Mouse (Mus musculus): ENCODE data around the gene Gkn2.
A peak's percentile ranks its signal among the peaks of the same experiment; 100 is the strongest.

Gkn2 gene

DNA sequence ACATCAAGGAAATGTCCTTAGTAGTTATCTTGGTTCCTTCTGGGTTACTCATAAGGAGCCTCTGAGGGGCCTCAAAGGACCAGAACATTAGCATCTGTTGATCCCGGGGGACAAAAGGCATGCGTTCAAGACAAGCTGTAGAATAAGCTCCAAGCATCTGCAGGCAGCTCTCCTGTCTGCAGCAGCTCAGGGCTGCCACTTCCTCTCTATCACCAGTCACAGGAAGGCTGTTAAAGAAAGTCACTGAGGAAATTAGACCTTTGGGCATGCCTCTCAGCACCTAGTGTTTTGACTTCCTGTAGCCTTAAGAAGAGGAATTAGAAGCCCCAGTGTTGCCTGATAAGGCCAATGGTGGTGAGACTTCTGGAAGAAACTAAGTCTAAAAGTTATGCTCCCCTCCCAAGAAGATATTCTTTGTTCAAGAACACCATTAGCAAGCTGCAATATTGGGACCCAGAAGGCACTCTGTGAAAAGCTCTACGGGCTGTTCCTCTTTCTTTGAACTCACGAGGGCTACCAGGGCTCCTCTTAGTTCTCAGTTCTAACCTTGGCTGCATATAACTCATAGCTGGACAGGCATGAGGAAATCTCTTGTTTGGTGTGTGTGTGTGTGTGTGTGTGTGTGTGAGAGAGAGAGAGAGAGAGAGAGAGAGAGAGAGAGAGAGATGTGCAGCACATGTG, 26.9 kb downstream of the Gkn2 start:
- DNase-seq = no peak

- DNase-seq = no peak
Measured at GRCm38 (mm10) chr6:87401456-87401855, 28.3 kb downstream of the Gkn2 start.

DNA sequence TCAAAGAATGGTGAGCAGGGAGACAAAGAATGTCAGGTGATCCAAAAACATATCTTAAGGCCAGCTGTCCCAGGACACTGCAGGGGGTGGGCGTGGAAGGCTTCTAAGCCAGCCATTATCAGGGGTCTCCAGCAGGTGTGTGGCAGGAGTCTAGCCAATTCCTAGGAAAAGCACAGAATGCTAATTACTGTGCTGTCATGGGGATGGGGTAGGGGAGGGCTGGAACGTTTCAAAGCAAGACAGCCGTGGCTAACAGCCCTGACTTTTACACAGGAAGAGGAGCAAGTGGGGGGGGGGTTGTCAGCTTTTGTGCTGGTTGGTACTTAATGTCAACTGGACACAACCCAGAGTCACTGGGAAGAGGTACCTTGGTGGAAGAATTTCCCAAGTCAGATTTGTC, 38.9 kb downstream of the Gkn2 start:
- DNase-seq = no peak

DNA sequence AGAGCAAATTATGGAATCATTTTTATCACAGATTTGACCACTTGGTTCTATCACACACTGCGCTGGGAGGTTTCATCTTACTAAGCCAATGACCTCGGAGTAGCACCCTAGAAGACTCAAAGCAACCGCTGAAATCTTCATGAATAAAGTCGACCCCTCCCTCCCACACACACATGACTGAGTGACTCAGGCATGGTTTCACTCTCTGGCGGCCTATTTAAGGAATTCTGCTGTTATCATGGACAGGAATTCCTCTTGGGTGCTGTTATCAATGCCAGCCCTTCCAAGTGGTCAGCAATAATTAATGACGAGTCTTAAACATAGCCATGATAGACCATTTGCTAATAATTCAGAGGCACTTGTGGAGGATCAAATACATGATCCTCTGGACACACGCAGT, 49.1 kb downstream of the Gkn2 start:
- no peak for DNase-seq

DNA sequence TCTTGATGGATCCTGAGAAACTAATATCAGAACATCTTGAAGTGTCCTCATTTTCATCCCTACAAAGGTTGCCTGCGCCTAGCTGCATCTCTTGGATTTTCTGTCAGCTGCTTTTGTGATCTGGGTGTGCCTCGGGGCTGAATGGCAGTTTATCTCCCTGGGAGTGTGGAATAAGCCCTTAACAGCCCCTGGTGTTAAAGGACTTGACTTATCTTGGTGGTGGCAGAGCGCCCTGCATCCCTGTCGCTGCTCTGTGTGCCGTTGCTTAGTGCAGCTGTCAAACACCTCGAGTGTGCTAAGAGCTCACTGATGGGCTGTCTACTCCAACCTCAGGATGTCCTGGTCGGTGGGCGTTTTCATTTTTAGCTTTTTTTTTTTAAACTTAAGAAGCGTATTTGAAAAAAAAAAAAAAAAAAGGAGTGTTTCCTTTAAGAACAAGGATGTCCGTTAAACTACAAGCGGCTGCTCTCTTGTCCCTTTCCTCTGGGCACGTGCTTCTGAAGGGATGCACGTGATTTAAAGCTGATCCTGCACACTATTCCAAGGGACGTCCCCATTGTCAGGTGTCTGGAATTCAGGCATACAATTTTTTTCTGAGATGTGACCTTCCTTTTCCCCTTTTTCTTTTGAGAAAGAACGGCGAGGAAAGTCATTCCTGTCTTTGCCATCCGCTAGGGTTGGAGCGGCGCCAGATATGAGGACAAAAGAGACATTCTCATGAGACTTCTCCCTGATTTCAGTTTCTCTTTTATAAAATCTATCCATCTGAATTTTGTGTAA, 51.1 kb downstream of the Gkn2 start:
- peak; percentile 35 for DNase-seq

GRCm38 (mm10) chr6:87426954-87427353, 53.8 kb downstream of the Gkn2 start:
- DNase-seq = no peak

- DNase-seq = no peak
Measured at GRCm38 (mm10) chr6:87427616-87428015, 54.5 kb downstream of the Gkn2 start.

GRCm38 (mm10) chr6:87428487-87429044, 55.4 kb downstream of the Gkn2 start, which contains the start of gene Bmp10:
Bmp10 (plus strand) TSS chr6:87428994.
- DNase-seq = no peak

Data from kidney, adult 18-20 months (tissue).